Mouse (Mus musculus): ENCODE measurements at regions not wholly inside any gene's neighbourhood (a gene's known extent, or its start where the extent isn't known, plus 50 kb on each side); places are given as distances from the start of the nearest gene placed in this dataset.

GRCm38 (mm10) chr5:47261658-47262411, 721.1 kb upstream of the Slit2 start:
- no peak for TF ChIP-seq CTCF (IDR thresholded peaks at IDR 0.05; ENCODE audit: low read depth)
- TF ChIP-seq EP300 (optimal IDR thresholded peaks at IDR 0.05) = no peak
